Mouse (Mus musculus) cortical plate, adult 2 months (tissue): Measurements from ENCODE around the gene Herc2.

ENCODE experiments used
- CTCF ChIP-seq: fragments of 200-500 bp; IDR thresholded peaks from 2 replicates; pipeline ENCODE4 v1.5.1; 2011; ENCODE audit warnings: mild to moderate bottlenecking, control low read depth, low read length; ENCODE audit not compliant: insufficient read depth; ENCODE audit errors: extremely low read depth
- POLR2A ChIP-seq: fragments of 200-500 bp; IDR thresholded peaks from 2 replicates; pipeline ENCODE4 v1.6.1; 2011; ENCODE audit warnings: mild to moderate bottlenecking, low read length, control low read depth; ENCODE audit not compliant: insufficient read depth; ENCODE audit errors: extremely low read depth

GRCm38 (mm10) chr7:56138706-56139105 lies 88.7 kb downstream of the Herc2 start:
- TF ChIP-seq POLR2A: no peak
- no peak for TF ChIP-seq CTCF
